Mouse (Mus musculus) kidney, adult 2 months (tissue): Measurements from ENCODE around the gene Eif2b1. TPM values are rescaled to one million over a fixed set of nuclear protein-coding genes. Genes with fewer than 3 reads are reported as not detected.

Source experiments
- DNase-seq: peaks from one replicate; pipeline ENCODE4 v3.0.0; 2021
- H3K27ac ChIP-seq: fragments of 200-500 bp; 2 replicates; pipeline ENCODE4 v1.5.1; 2012; ENCODE audit warnings: low read depth, low read length, control low read depth, inconsistent platforms; ENCODE audit not compliant: insufficient read depth
- H3K27me3 ChIP-seq: fragments of 200-500 bp; replicated peaks from 2 replicates; pipeline ENCODE4 v1.6.1; 2012; ENCODE audit warnings: mild to moderate bottlenecking, moderate library complexity, low read length, inconsistent platforms; ENCODE audit not compliant: control insufficient read depth, insufficient read depth
- H3K36me3 ChIP-seq: fragments of 200-500 bp; 2 replicates; pipeline ENCODE4 v1.6.1; 2012; ENCODE audit warnings: mild to moderate bottlenecking, moderate library complexity, low read length, inconsistent platforms; ENCODE audit not compliant: control insufficient read depth, insufficient read depth
- H3K4me1 ChIP-seq: fragments of 200-500 bp; 2 replicates; pipeline ENCODE4 v1.6.1; 2011; ENCODE audit warnings: low read length; ENCODE audit not compliant: control insufficient read depth, insufficient read depth
- H3K4me3 ChIP-seq: fragments of 200-500 bp; 2 replicates; pipeline ENCODE4 v1.5.1; 2011; ENCODE audit warnings: mild to moderate bottlenecking, low read depth, low read length, control low read depth; ENCODE audit not compliant: insufficient read depth
- CTCF ChIP-seq: fragments of 200-500 bp; conservative IDR thresholded peaks from 2 replicates; pipeline ENCODE4 v1.5.1; 2011; ENCODE audit warnings: low read depth, mild to moderate bottlenecking, control low read depth, low read length, moderate library complexity, mixed read lengths; ENCODE audit not compliant: insufficient read depth, insufficient read length
- POLR2A ChIP-seq: fragments of 200-500 bp; IDR thresholded peaks from one replicate; pipeline ENCODE4 v1.6.1; 2011; ENCODE audit warnings: low read depth, low read length, control low read depth
- WGBS: fragments of 180-500 bp; shearing (Covaris S2); methylation state at CpG from one replicate; pipeline ENCODE4 v1.1.7; 2018; 5-methylcytosine and 5-hydroxymethylcytosine counted together
- polyA plus RNA-seq: library from polyadenylated mRNA; depleted of rRNA; stranded (reverse); fragments of >200 nt; gene quantifications from 2 replicates; pipeline ENCODE4 v1.2.3, GENCODE M21; 2012

Gene Eif2b1
- polyA plus RNA-seq, 1 experiment = 23.6 TPM

- no peak for TF ChIP-seq CTCF
- TF ChIP-seq POLR2A = no peak
- H3K27ac ChIP-seq = peak overlapping the region; percentile 27
- peak overlapping the region; percentile 66 for H3K4me3 ChIP-seq
- H3K4me1 ChIP-seq = peaks cover 5% of the 10 kb centered on the region; the same call in 1 of the 2 replicates
- H3K27me3 ChIP-seq = no peaks in the 10 kb centered on the region
- DNase-seq = no peak
- H3K36me3 ChIP-seq = peaks cover 4% of the 10 kb centered on the region; the same call in 1 of the 2 replicates
- WGBS = 4% methylated on average over 8 of the region's 8 CpGs
Observed at GRCm38 (mm10) chr5:124541602-124541973, 37.3 kb downstream of the Eif2b1 start.

- peak; percentile 86 for DNase-seq
- Histone ChIP-seq H3K27me3 (no peaks in the 10 kb centered on the region), H3K4me1 (peaks cover 5% of the 10 kb centered on the region; the same call in 1 of the 2 replicates), H3K4me3 (peak overlapping the region; percentile 66), H3K36me3 (peaks cover 2% of the 10 kb centered on the region; the same call in 1 of the 2 replicates), H3K27ac (peak overlapping the region; percentile 27)
- under 1% methylated on average over 80 of the region's 89 CpGs for WGBS
- no peak for TF ChIP-seq POLR2A
Observed at GRCm38 (mm10) chr5:124540905-124541601, 37.9 kb downstream of the Eif2b1 start.

GRCm38 (mm10) chr5:124540383-124540786 lies 38.5 kb downstream of the Eif2b1 start, which contains the start of gene Tmed2:
Gene Tmed2 (plus strand): TSS chr5:124540695.
- H3K4me1 ChIP-seq = peaks cover 5% of the 10 kb centered on the region; the same call in 1 of the 2 replicates
- H3K27ac ChIP-seq = peak within 1 kb of the TSS; percentile 47
- H3K36me3 ChIP-seq = peaks cover 2% of the 10 kb centered on the region; the same call in 1 of the 2 replicates
- peak; percentile 98 for DNase-seq
- WGBS = under 1% methylated on average over 35 of the region's 35 CpGs
- H3K4me3 ChIP-seq = peak within 1 kb of the TSS; percentile 66
- TF ChIP-seq CTCF (no peak), POLR2A (no peak)
- no peaks in the 10 kb centered on the region for H3K27me3 ChIP-seq

GRCm38 (mm10) chr5:124539905-124540304 lies 39.0 kb downstream of the Eif2b1 start:
- 72% methylated on average over 4 of the region's 4 CpGs for WGBS
- Histone ChIP-seq H3K36me3 (peaks cover 2% of the 10 kb centered on the region; the same call in 1 of the 2 replicates), H3K4me3 (no peak overlapping the region)

GRCm38 (mm10) chr5:124538813-124539792 lies 39.8 kb downstream of the Eif2b1 start:
- TF ChIP-seq CTCF (peak; percentile 68), POLR2A (no peak)
- 75% methylated on average over 16 of the region's 16 CpGs for WGBS
- no peaks in the 10 kb centered on the region for H3K27me3 ChIP-seq
- peak; percentile 88 for DNase-seq
- no peak overlapping the region for H3K27ac ChIP-seq
- H3K36me3 ChIP-seq = no peaks in the 10 kb centered on the region
- H3K4me1 ChIP-seq = peaks cover 5% of the 10 kb centered on the region; the same call in 1 of the 2 replicates
- H3K4me3 ChIP-seq = no peak overlapping the region

More at GRCm38 (mm10) chr5:124539905-124540304, 39.0 kb downstream of the Eif2b1 start:
- Histone ChIP-seq H3K4me1 (peaks cover 5% of the 10 kb centered on the region; the same call in 1 of the 2 replicates), H3K27me3 (no peaks in the 10 kb centered on the region), H3K27ac (no peak overlapping the region)
- TF ChIP-seq POLR2A = no peak
- no peak for TF ChIP-seq CTCF
- no peak for DNase-seq

- DNase-seq = peak; percentile 91
- TF ChIP-seq CTCF (no peak), POLR2A (no peak)
- H3K4me3 ChIP-seq = peak overlapping the region; percentile 46; the same call in 1 of the 2 replicates
- peaks cover 4% of the 10 kb centered on the region; the same call in 1 of the 2 replicates for H3K4me1 ChIP-seq
- WGBS = 4% methylated on average over 17 of the region's 17 CpGs
- H3K36me3 ChIP-seq = no peaks in the 10 kb centered on the region
- peak overlapping the region; percentile 88 for H3K27ac ChIP-seq
- no peaks in the 10 kb centered on the region for H3K27me3 ChIP-seq
Observed at GRCm38 (mm10) chr5:124536776-124537175, 42.2 kb downstream of the Eif2b1 start.

GRCm38 (mm10) chr5:124535016-124535415 lies 43.9 kb downstream of the Eif2b1 start:
- DNase-seq = no peak
- H3K4me1 ChIP-seq = peaks cover 5% of the 10 kb centered on the region; the same call in 1 of the 2 replicates
- H3K27ac ChIP-seq = no peak overlapping the region
- H3K4me3 ChIP-seq = no peak overlapping the region
- no peaks in the 10 kb centered on the region for H3K36me3 ChIP-seq
- H3K27me3 ChIP-seq = no peaks in the 10 kb centered on the region
- TF ChIP-seq CTCF (no peak), POLR2A (no peak)
- 70% methylated on average over 5 of the region's 5 CpGs for WGBS
